3 mouse cellular contexts compared by ENCODE assay signal in the genomic region with DNA sequence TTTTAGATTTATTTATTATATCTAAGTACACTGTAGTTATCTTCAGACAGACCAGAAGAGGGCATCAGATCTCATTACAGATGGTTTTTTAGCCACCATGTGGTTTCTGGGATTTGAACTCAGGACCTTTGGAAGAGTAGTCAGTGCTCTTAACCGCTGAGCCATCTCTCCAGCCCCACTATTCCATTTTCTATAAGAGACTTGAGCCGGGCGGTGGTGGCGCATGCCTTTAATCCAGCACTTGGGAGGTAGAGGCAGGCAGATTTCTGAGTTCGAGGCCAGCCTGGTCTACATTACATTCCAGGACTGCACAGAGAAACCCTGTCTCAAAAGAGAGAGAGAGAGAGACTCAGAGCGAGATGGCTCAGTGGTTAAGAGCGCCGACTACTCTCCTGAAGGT. TPM values are rescaled to one million over a fixed set of nuclear protein-coding genes. Genes with fewer than 3 reads are reported as not detected.
"Had no signal": no experiment of that assay in that cellular context is flagged by ENCODE, and none has a peak within 500 bp of the region (broad histone marks: within the 10 kb centered on the region; RNA-seq: fewer than 3 reads in every experiment).

No protein-coding gene starts in this region.

RNA-seq across cellular contexts. Expression of a gene that starts 26.9 kb away (rescaled TPM):
- total RNA-seq: gastrocnemius, adult 8-10 months; gastrocnemius, postnatal 36 days had no signal
- polyA plus RNA-seq: hindbrain, embryonic 11.5 days had no signal
